Mouse (Mus musculus): ENCODE results near the gene Fam207a.

Gene Fam207a

GRCm38 (mm10) chr10:77539320-77539945, 23.8 kb upstream of the Fam207a start:
- ChIA-PET CTCF (interaction anchor here in 3 of 4 experiments (0.7 to 0.9 kb wide), 4 partner anchors 27 to 391 kb away, joined by 3 to 5 read pairs (median 4); no protein-coding TSS in a partner anchor), POLR2A (interaction anchor here in 2 of 4 experiments (0.6 to 1.2 kb wide), 5 partner anchors 9 to 385 kb away, joined by 3 to 8 read pairs (median 3); partner anchors contain the start of gene Itgb2 (in 1 of the 2))

GRCm38 (mm10) chr10:77537215-77538209, 21.9 kb upstream of the Fam207a start:
- POLR2A ChIA-PET = interaction anchor here in 1 of 4 experiments (0.9 to 1.3 kb wide), 2 partner anchors 9 to 86 kb away, joined by 3 read pairs; no protein-coding TSS in a partner anchor
- CTCF ChIA-PET = interaction anchor here in 2 of 4 experiments (0.6 to 0.9 kb wide), 2 partner anchors 29 to 620 kb away, joined by 3 to 4 read pairs; no protein-coding TSS in a partner anchor

- POLR2A ChIA-PET = interaction anchor here in 1 of 4 experiments (0.9 to 1.3 kb wide), 2 partner anchors 8 to 87 kb away, joined by 3 read pairs; no protein-coding TSS in a partner anchor
- CTCF ChIA-PET = interaction anchor here in 2 of 4 experiments (0.6 to 0.9 kb wide), 2 partner anchors 30 to 619 kb away, joined by 3 to 4 read pairs; no protein-coding TSS in a partner anchor
These were observed 21.1 kb upstream of the Fam207a start for GRCm38 (mm10) chr10:77536727-77537126.

- POLR2A ChIA-PET = no interaction called here
- CTCF ChIA-PET = interaction anchor here in 3 of 4 experiments (0.5 to 1.1 kb wide), 4 partner anchors 9 to 59 kb away, joined by 3 to 6 read pairs (median 4); no protein-coding TSS in a partner anchor
These were observed 16.4 kb upstream of the Fam207a start for GRCm38 (mm10) chr10:77532020-77532413.

- CTCF ChIA-PET = interaction anchor here (0.5 to 1.7 kb wide), 6 partner anchors 8 to 35 kb away, joined by 3 to 6 read pairs (median 4); no protein-coding TSS in a partner anchor
- POLR2A ChIA-PET = interaction anchor here in 1 of 4 experiments (1.8 kb wide), 1 partner anchor 9 kb away, joined by 4 read pairs; no protein-coding TSS in a partner anchor
These were observed 15.7 kb upstream of the Fam207a start for GRCm38 (mm10) chr10:77531026-77532019.

GRCm38 (mm10) chr10:77530140-77530539, 14.6 kb upstream of the Fam207a start, which contains the start of gene Itgb2:
Itgb2 (plus strand) TSS chr10:77530252.
- POLR2A ChIA-PET = interaction anchor here in 2 of 4 experiments (0.6 to 1.8 kb wide), 3 partner anchors 10 to 338 kb away, joined by 3 to 5 read pairs (median 4); no protein-coding TSS in a partner anchor

GRCm38 (mm10) chr10:77528634-77529033, 13.0 kb upstream of the Fam207a start:
- POLR2A ChIA-PET = interaction anchor here in 3 of 4 experiments (0.6 to 1.5 kb wide), 8 partner anchors 8 to 196 kb away, joined by 3 to 7 read pairs (median 3); no protein-coding TSS in a partner anchor
- CTCF ChIA-PET = interaction anchor here (0.6 to 2.4 kb wide), 11 partner anchors 11 to 303 kb away, joined by 3 to 13 read pairs (median 4); no protein-coding TSS in a partner anchor

More at GRCm38 (mm10) chr10:77530140-77530539, 14.6 kb upstream of the Fam207a start, which contains the start of gene Itgb2:
- CTCF ChIA-PET = interaction anchor here in 3 of 4 experiments (0.5 to 1.7 kb wide), 5 partner anchors 13 to 37 kb away, joined by 3 to 5 read pairs (median 4); no protein-coding TSS in a partner anchor

GRCm38 (mm10) chr10:77526488-77526887, 10.9 kb upstream of the Fam207a start:
- POLR2A ChIA-PET = interaction anchor here in 3 of 4 experiments (0.6 to 0.7 kb wide), 3 partner anchors 81 to 371 kb away, joined by 3 to 5 read pairs (median 3); no protein-coding TSS in a partner anchor

GRCm38 (mm10) chr10:77523321-77523720, 7.7 kb upstream of the Fam207a start:
- CTCF ChIA-PET = interaction anchor here in 3 of 4 experiments (0.6 to 1.3 kb wide), 5 partner anchors 9 to 779 kb away, joined by 3 to 6 read pairs (median 4); no protein-coding TSS in a partner anchor
- POLR2A ChIA-PET = interaction anchor here in 1 of 4 experiments (0.9 to 1.6 kb wide), 4 partner anchors 14 to 92 kb away, joined by 3 to 4 read pairs (median 3); partner anchors contain the start of gene Pttg1ip

More at GRCm38 (mm10) chr10:77526488-77526887, 10.9 kb upstream of the Fam207a start:
- CTCF ChIA-PET = interaction anchor here in 2 of 4 experiments (0.6 to 0.7 kb wide), 3 partner anchors 16 to 416 kb away, joined by 3 read pairs; no protein-coding TSS in a partner anchor

GRCm38 (mm10) chr10:77522746-77523145, 7.2 kb upstream of the Fam207a start:
- ChIA-PET POLR2A (interaction anchor here in 1 of 4 experiments (0.9 to 1.6 kb wide), 3 partner anchors 13 to 91 kb away, joined by 3 to 4 read pairs (median 3); partner anchors contain the start of gene Pttg1ip), CTCF (interaction anchor here (0.6 to 1.3 kb wide), 6 partner anchors 9 to 779 kb away, joined by 3 to 8 read pairs (median 4); no protein-coding TSS in a partner anchor)

- ChIA-PET POLR2A (interaction anchor here in 1 of 4 experiments (0.5 to 1.0 kb wide), 6 partner anchors 12 to 1097 kb away, joined by 3 to 4 read pairs (median 3); no protein-coding TSS in a partner anchor), CTCF (interaction anchor here in 3 of 4 experiments (0.7 to 1.3 kb wide), 4 partner anchors 21 to 203 kb away, joined by 3 to 8 read pairs (median 4); no protein-coding TSS in a partner anchor)
These were observed 6.6 kb upstream of the Fam207a start for GRCm38 (mm10) chr10:77522021-77522731.

- POLR2A ChIA-PET = interaction anchor here in 1 of 4 experiments (0.5 kb wide), 1 partner anchor 1583 kb away, joined by 3 read pairs; no protein-coding TSS in a partner anchor
These were observed 4.9 kb upstream of the Fam207a start for GRCm38 (mm10) chr10:77520497-77520896.

GRCm38 (mm10) chr10:77519191-77519590, 3.6 kb upstream of the Fam207a start:
- CTCF ChIA-PET = interaction anchor here in 1 of 4 experiments (1.0 kb wide), 1 partner anchor 24 kb away, joined by 3 read pairs; no protein-coding TSS in a partner anchor
- POLR2A ChIA-PET = no interaction called here

More at GRCm38 (mm10) chr10:77520497-77520896, 4.9 kb upstream of the Fam207a start:
- CTCF ChIA-PET = interaction anchor here in 1 of 4 experiments (0.8 kb wide), 1 partner anchor 23 kb away, joined by 4 read pairs; no protein-coding TSS in a partner anchor

- ChIA-PET POLR2A (interaction anchor here in 3 of 4 experiments (0.6 to 1.9 kb wide), 20 partner anchors 11 to 491 kb away, joined by 3 to 10 read pairs (median 4); partner anchors contain the start of genes Pofut2 (in 1 of the 3), Pttg1ip (in 1 of the 3) and Ube2g2 (in 1 of the 3)), CTCF (interaction anchor here (0.5 to 2.5 kb wide), 32 partner anchors 11 to 1636 kb away, joined by 3 to 18 read pairs (median 4); partner anchors contain the start of genes Gm10142 (in 1 of the 4), Gm9508 (in 1 of the 4), Itgb2 (in 1 of the 4) and Pofut2 (in 1 of the 4))
These were observed 2.2 kb upstream of the Fam207a start for GRCm38 (mm10) chr10:77517801-77518200.

Data from embryonic stem cell, embryonic (primary cell).